Mouse (Mus musculus) embryonic facial prominence, embryonic 14.5 days (tissue): ENCODE data around the gene Anxa9. TPM values are rescaled to one million over a fixed set of nuclear protein-coding genes. Genes with fewer than 3 reads are reported as not detected.

Source experiments
- ATAC-seq: fragments of 200-750 bp; cut with Nextera tagmentation; 2 replicates; pipeline ENCODE4 v1.8.0; 2017; ENCODE audit warnings: low read depth, moderate number of reproducible peaks, moderate TSS enrichment
- DNase-seq: peaks from one replicate; pipeline ENCODE4 v3.0.0-alpha.2; 2015; ENCODE audit warnings: low spot score
- H3K27ac ChIP-seq: fragments of 300-500 bp; sonication (generic); replicated peaks from 2 replicates; pipeline ENCODE4 v1.5.1; 2014; ENCODE audit warnings: low read depth, mild to moderate bottlenecking, low read length, moderate library complexity
- H3K27me3 ChIP-seq: fragments of 300-500 bp; sonication (generic); replicated peaks from 2 replicates; pipeline ENCODE4 v1.6.1; 2014; ENCODE audit warnings: low read length; ENCODE audit not compliant: control insufficient read depth, insufficient read depth
- H3K36me3 ChIP-seq: fragments of 300-500 bp; sonication (generic); 2 replicates; pipeline ENCODE4 v1.6.1; 2014; ENCODE audit warnings: low read length, mixed read lengths; ENCODE audit not compliant: control insufficient read depth, insufficient read depth
- H3K4me1 ChIP-seq: fragments of 300-500 bp; sonication (generic); 2 replicates; pipeline ENCODE4 v1.6.1; 2014; ENCODE audit warnings: antibody characterized with exemption, low read length; ENCODE audit not compliant: control insufficient read depth, insufficient read depth
- H3K4me2 ChIP-seq: fragments of 300-500 bp; sonication (generic); 2 replicates; pipeline ENCODE4 v1.6.1; 2014; ENCODE audit warnings: low read depth, mild to moderate bottlenecking, low read length, moderate library complexity, mixed read lengths
- H3K4me3 ChIP-seq: fragments of 300-500 bp; sonication (generic); 2 replicates; pipeline ENCODE4 v1.5.1; 2014; ENCODE audit warnings: low read depth, mild to moderate bottlenecking, low read length
- H3K9ac ChIP-seq: fragments of 300-500 bp; sonication (generic); 2 replicates; pipeline ENCODE4 v1.6.1; 2014; ENCODE audit warnings: low read depth, mild to moderate bottlenecking, low read length, moderate library complexity, mixed read lengths
- H3K9me3 ChIP-seq: fragments of 300-500 bp; sonication (generic); 2 replicates; pipeline ENCODE4 v1.6.1; 2016; ENCODE audit warnings: low read length; ENCODE audit not compliant: control insufficient read depth
- WGBS: fragments of 180-500 bp; shearing (Covaris S2); extraction: QIAGEN DNeasy Blood & Tissue Kit; methylation state at CpG from one replicate; pipeline ENCODE4 v1.1.7; 2014; 5-methylcytosine and 5-hydroxymethylcytosine counted together
- polyA plus RNA-seq: library from polyadenylated mRNA; unstranded; fragments of >200 nt; fragmentation: Nextera tagmentation; extraction: Ambion mirVana; gene quantifications from 2 replicates; pipeline ENCODE4 v1.2.1, GENCODE M21; 2014

Gene Anxa9
- polyA plus RNA-seq, 1 experiment from 2014 or later, result 2.8 TPM

DNA sequence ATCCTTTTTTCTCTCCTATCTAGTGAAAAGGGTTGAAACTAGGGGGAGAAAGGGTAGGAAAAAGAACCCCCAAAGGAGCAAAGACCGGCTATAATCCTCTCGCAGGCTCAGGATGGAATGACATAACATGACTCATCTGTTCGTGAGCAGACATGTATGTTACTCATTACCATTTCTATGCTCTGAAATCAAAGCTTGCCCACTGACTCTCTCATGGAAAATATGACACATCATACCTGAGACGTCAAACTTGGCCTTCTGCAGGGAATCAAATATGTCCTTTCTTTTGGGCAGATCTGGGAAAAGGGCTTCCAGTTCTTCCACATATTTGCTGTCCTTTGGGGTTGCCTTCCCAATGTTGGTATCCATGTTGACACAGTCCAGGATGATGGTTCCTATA, 45.0 kb downstream of the Anxa9 start:
- H3K27me3 ChIP-seq, result no peaks in the 10 kb centered on the region
- 79% methylated on average over 4 of the region's 4 CpGs for WGBS
- no peak overlapping the region for H3K27ac ChIP-seq
- H3K36me3 ChIP-seq, result peaks cover 91% of the 10 kb centered on the region
- ATAC-seq, result no peak
- no peaks in the 10 kb centered on the region for H3K9me3 ChIP-seq
- no peaks in the 10 kb centered on the region for H3K4me1 ChIP-seq
- H3K4me3 ChIP-seq, result no peak overlapping the region
- H3K4me2 ChIP-seq, result no peak overlapping the region
- no peak overlapping the region for H3K9ac ChIP-seq
- no peak for DNase-seq

- H3K4me3 ChIP-seq, result no peak overlapping the region
- ATAC-seq (no peak), DNase-seq (no peak)
- no peaks in the 10 kb centered on the region for H3K4me1 ChIP-seq
- H3K9ac ChIP-seq, result no peak overlapping the region
- WGBS, result 88% methylated on average over 5 of the region's 5 CpGs
- peaks cover 84% of the 10 kb centered on the region for H3K36me3 ChIP-seq
- no peak overlapping the region for H3K27ac ChIP-seq
- H3K9me3 ChIP-seq, result no peaks in the 10 kb centered on the region
- H3K4me2 ChIP-seq, result no peak overlapping the region
- no peaks in the 10 kb centered on the region for H3K27me3 ChIP-seq
Measured at GRCm38 (mm10) chr3:95256931-95257330, 50.0 kb downstream of the Anxa9 start.

GRCm38 (mm10) chr3:95250783-95251424, 56.1 kb downstream of the Anxa9 start, which contains the start of gene Bnipl:
Gene Bnipl, minus strand, starts transcription at chr3:95251193.
- DNase-seq, result peak; percentile 77
- Histone ChIP-seq H3K36me3 (peaks cover 35% of the 10 kb centered on the region), H3K4me3 (0 out of 2 replicates have a peak within 1 kb of the TSS, but pooled peaks have one; percentile 3), H3K27ac (peak within 1 kb of the TSS; percentile 33), H3K4me2 (peak within 1 kb of the TSS; percentile 28; the same call in 1 of the 2 replicates), H3K9me3 (no peaks in the 10 kb centered on the region), H3K4me1 (no peaks in the 10 kb centered on the region), H3K27me3 (no peaks in the 10 kb centered on the region), H3K9ac (no peak within 1 kb of the TSS)
- peak; percentile 73; the same call in 1 of the 2 replicates for ATAC-seq
- 45% methylated on average over 7 of the region's 7 CpGs for WGBS

- Histone ChIP-seq H3K4me3 (0 out of 2 replicates have a peak overlapping the region, but pooled peaks have one; percentile 3), H3K27me3 (no peaks in the 10 kb centered on the region), H3K9me3 (no peaks in the 10 kb centered on the region), H3K4me1 (no peaks in the 10 kb centered on the region), H3K27ac (peak overlapping the region; percentile 33), H3K9ac (no peak overlapping the region), H3K4me2 (peak overlapping the region; percentile 28; the same call in 1 of the 2 replicates), H3K36me3 (peaks cover 33% of the 10 kb centered on the region)
- WGBS, result 64% methylated on average over 5 of the region's 5 CpGs
- DNase-seq, result no peak
- ATAC-seq, result no peak
Measured at GRCm38 (mm10) chr3:95250361-95250760, 56.6 kb downstream of the Anxa9 start.

GRCm38 (mm10) chr3:95247660-95248336, 59.2 kb downstream of the Anxa9 start:
- no peak overlapping the region for H3K4me2 ChIP-seq
- H3K9ac ChIP-seq, result no peak overlapping the region
- DNase-seq, result no peak
- no peak overlapping the region for H3K27ac ChIP-seq
- no peaks in the 10 kb centered on the region for H3K27me3 ChIP-seq
- no peaks in the 10 kb centered on the region for H3K4me1 ChIP-seq
- H3K4me3 ChIP-seq, result no peak overlapping the region
- peaks cover 21% of the 10 kb centered on the region; the same call in 1 of the 2 replicates for H3K36me3 ChIP-seq
- H3K9me3 ChIP-seq, result no peaks in the 10 kb centered on the region
- ATAC-seq, result no peak
- 71% methylated on average over 1 of the region's 1 CpGs for WGBS

DNA sequence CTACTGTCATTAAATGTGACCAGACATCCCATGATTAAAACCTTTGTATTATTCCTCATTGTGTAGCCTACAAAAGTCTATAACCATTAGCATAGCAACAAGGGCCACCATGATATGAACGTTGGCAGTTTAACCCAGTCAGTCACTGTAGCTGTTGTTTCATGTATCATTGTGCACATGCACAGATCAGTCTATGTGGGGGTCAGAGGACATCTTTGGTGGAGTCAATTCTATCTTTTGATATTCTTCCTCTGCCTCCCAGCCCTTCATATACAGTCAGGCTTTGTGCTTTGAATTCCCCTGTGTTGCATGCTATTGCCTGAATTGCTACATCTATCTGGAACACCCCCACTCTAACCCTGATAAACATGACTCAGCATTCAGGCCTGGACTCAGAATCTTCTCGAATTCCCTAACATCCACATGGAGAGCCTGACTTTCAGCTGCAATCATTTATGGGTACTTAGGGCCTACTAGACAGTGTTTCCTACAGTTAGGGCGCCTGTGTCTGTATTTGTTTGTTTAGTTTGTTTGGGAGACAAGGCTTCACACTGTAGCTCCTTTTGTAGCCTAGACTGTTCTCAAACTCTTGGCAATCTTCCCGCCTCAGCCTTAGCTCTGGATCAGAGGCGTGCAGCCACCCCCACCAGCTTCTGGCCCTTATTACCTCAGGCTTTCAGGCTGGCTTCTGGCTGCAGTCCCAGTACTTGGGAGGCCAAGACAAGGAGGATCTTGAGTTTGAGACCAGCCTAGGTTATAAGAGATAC, 60.3 kb downstream of the Anxa9 start:
- ATAC-seq (no peak), DNase-seq (peak; percentile 42)
- Histone ChIP-seq H3K27ac (no peak overlapping the region), H3K4me1 (no peaks in the 10 kb centered on the region), H3K4me2 (no peak overlapping the region), H3K27me3 (no peaks in the 10 kb centered on the region), H3K36me3 (0 out of 2 replicates have a peak, but pooled peaks cover 16% of the 10 kb centered on the region), H3K9ac (no peak overlapping the region), H3K4me3 (no peak overlapping the region), H3K9me3 (no peaks in the 10 kb centered on the region)
- WGBS, result 72% methylated on average over 5 of the region's 5 CpGs

Other genes starting within 250 kb of the Anxa9 start
- 13.7 and 14.9 TPM in 2 replicates for gene Pip5k1a, start 200.2 kb downstream of the Anxa9 start, polyA plus RNA-seq
- 107 and 118 TPM in 2 replicates for gene Vps72, start 196.2 kb downstream of the Anxa9 start, polyA plus RNA-seq
- gene Tmod4, start 182.7 kb downstream of the Anxa9 start, polyA plus RNA-seq, result 6.4 and 9.7 TPM in 2 replicates
- 58.3 and 62.2 TPM in 2 replicates for gene Scnm1, start 173.2 kb downstream of the Anxa9 start, polyA plus RNA-seq
- 12.0 and 13.2 TPM in 2 replicates for gene Lysmd1, start 173.1 kb downstream of the Anxa9 start, polyA plus RNA-seq
- gene Tnfaip8l2, start 164.8 kb downstream of the Anxa9 start, polyA plus RNA-seq, result 5.8 and 6.4 TPM in 2 replicates
- 14.4 and 16.6 TPM in 2 replicates for gene Sema6c, start 146.7 kb downstream of the Anxa9 start, polyA plus RNA-seq
- gene Gabpb2, start 89.3 kb downstream of the Anxa9 start, polyA plus RNA-seq, result 7.8 and 8.0 TPM in 2 replicates
- gene Cdc42se1, start 78.4 kb downstream of the Anxa9 start, polyA plus RNA-seq, result 111 and 125 TPM in 2 replicates
- gene Mllt11, start 75.0 kb downstream of the Anxa9 start, polyA plus RNA-seq, result 36.9 and 37.2 TPM in 2 replicates
- 0.38 and 0.41 TPM in 2 replicates for gene Gm128, start 65.6 kb downstream of the Anxa9 start, polyA plus RNA-seq
- 6.1 and 6.9 TPM in 2 replicates for gene Bnipl, start 56.0 kb downstream of the Anxa9 start, polyA plus RNA-seq
- gene Mindy1, start 25.8 kb downstream of the Anxa9 start, polyA plus RNA-seq, result 37.7 and 44.9 TPM in 2 replicates
- gene Prune1, start 25.1 kb downstream of the Anxa9 start, polyA plus RNA-seq, result 24.2 and 24.4 TPM in 2 replicates
- gene Cers2, start 7.6 kb upstream of the Anxa9 start, polyA plus RNA-seq, result 133 and 134 TPM in 2 replicates
- 39.3 and 44.2 TPM in 2 replicates for gene Setdb1, start 50.0 kb upstream of the Anxa9 start, polyA plus RNA-seq
- gene 4930558C23Rik, start 95.7 kb upstream of the Anxa9 start, polyA plus RNA-seq, result 0.30 TPM in 1 of 2 replicates, not detected in the other
- 32.5 and 38.1 TPM in 2 replicates for gene Arnt, start 127.2 kb upstream of the Anxa9 start, polyA plus RNA-seq
- 113 and 147 TPM in 2 replicates for gene Ctsk, start 192.1 kb upstream of the Anxa9 start, polyA plus RNA-seq
- gene Ctss, start 219.6 kb upstream of the Anxa9 start, polyA plus RNA-seq, result 21.8 and 22.8 TPM in 2 replicates